Mouse (Mus musculus): Measurements from ENCODE around the gene Kmt2a. TPM values are rescaled to one million over a fixed set of nuclear protein-coding genes. Genes with fewer than 3 reads are reported as not detected.

The Kmt2a gene
- 14.6 and 16.3 TPM in 2 replicates for polyA plus RNA-seq (2015; fragmentation: Nextera tagmentation; extraction: Ambion mirVana)

GRCm38 (mm10) chr9:44881221-44881871, at the start of gene Kmt2a:
Kmt2a (minus strand) TSS chr9:44881296.
- Histone ChIP-seq H3K27ac (peak within 1 kb of the TSS; percentile 99), H3K9ac (peak within 1 kb of the TSS; percentile 98), H3K36me3 (0 out of 2 replicates have a peak, but pooled peaks cover 4% of the 10 kb centered on the region), H3K4me3 (replicated peaks) (peak within 1 kb of the TSS; percentile 99), H3K4me1 (peaks cover 47% of the 10 kb centered on the region), H3K4me2 (peak within 1 kb of the TSS; percentile 91), H3K27me3 (no peaks in the 10 kb centered on the region), H3K9me3 (replicated peaks) (no peaks in the 10 kb centered on the region)
- peak; percentile 81 for ATAC-seq (replicated peaks; ENCODE audit: low FRiP score)
- under 1% methylated on average over 59 of the region's 71 CpGs for whole genome bisulfite sequencing

- no peaks in the 10 kb centered on the region for H3K27me3 ChIP-seq
- peak overlapping the region; percentile 95; the same call in 1 of the 2 replicates for H3K9ac ChIP-seq
Observed at GRCm38 (mm10) chr9:44921543-44921942, 40.4 kb upstream of the Kmt2a start.

GRCm38 (mm10) chr9:44921123-44921468, 40.0 kb upstream of the Kmt2a start:
- peaks cover 16% of the 10 kb centered on the region for H3K4me1 ChIP-seq
- 2% methylated on average over 8 of the region's 8 CpGs for WGBS
- peak overlapping the region; percentile 95 for H3K9ac ChIP-seq
- peak overlapping the region; percentile 71 for H3K4me2 ChIP-seq
- no peaks in the 10 kb centered on the region for H3K9me3 ChIP-seq (replicated peaks)
- H3K4me3 ChIP-seq (replicated peaks) = peak overlapping the region; percentile 99
- 0 out of 2 replicates have a peak, but pooled peaks cover 10% of the 10 kb centered on the region for H3K36me3 ChIP-seq
- H3K27me3 ChIP-seq = no peaks in the 10 kb centered on the region
- ATAC-seq (replicated peaks; ENCODE audit: low FRiP score) = peak; percentile 89
- peak overlapping the region; percentile 95 for H3K27ac ChIP-seq

More at GRCm38 (mm10) chr9:44921543-44921942, 40.4 kb upstream of the Kmt2a start:
- peak overlapping the region; percentile 71 for H3K4me2 ChIP-seq
- ATAC-seq (replicated peaks; ENCODE audit: low FRiP score) = no peak
- peaks cover 16% of the 10 kb centered on the region for H3K4me1 ChIP-seq
- 0 out of 2 replicates have a peak, but pooled peaks cover 14% of the 10 kb centered on the region for H3K36me3 ChIP-seq
- peak overlapping the region; percentile 99 for H3K4me3 ChIP-seq (replicated peaks)
- 81% methylated on average over 2 of the region's 2 CpGs for WGBS
- H3K9me3 ChIP-seq (replicated peaks) = no peaks in the 10 kb centered on the region
- H3K27ac ChIP-seq = peak overlapping the region; percentile 95

GRCm38 (mm10) chr9:44920374-44921122, 39.5 kb upstream of the Kmt2a start, which contains the start of gene Atp5l:
Atp5l (minus strand) TSS chr9:44920742.
- H3K9me3 ChIP-seq (replicated peaks) = no peaks in the 10 kb centered on the region
- no peaks in the 10 kb centered on the region for H3K27me3 ChIP-seq
- H3K4me2 ChIP-seq = peak within 1 kb of the TSS; percentile 71
- peaks cover 19% of the 10 kb centered on the region for H3K4me1 ChIP-seq
- peak within 1 kb of the TSS; percentile 95 for H3K27ac ChIP-seq
- H3K9ac ChIP-seq = peak within 1 kb of the TSS; percentile 95
- peak within 1 kb of the TSS; percentile 99 for H3K4me3 ChIP-seq (replicated peaks)
- under 1% methylated on average over 48 of the region's 48 CpGs for WGBS
- 0 out of 2 replicates have a peak, but pooled peaks cover 4% of the 10 kb centered on the region for H3K36me3 ChIP-seq
- peak; percentile 90 for ATAC-seq (replicated peaks; ENCODE audit: low FRiP score)

- no peak for ATAC-seq (replicated peaks; ENCODE audit: low FRiP score)
- Histone ChIP-seq H3K27me3 (no peaks in the 10 kb centered on the region), H3K36me3 (0 out of 2 replicates have a peak, but pooled peaks cover 4% of the 10 kb centered on the region), H3K27ac (no peak overlapping the region; the same call in 1 of the 2 replicates), H3K9me3 (replicated peaks) (no peaks in the 10 kb centered on the region), H3K9ac (peak overlapping the region; percentile 95), H3K4me2 (peak overlapping the region; percentile 71), H3K4me3 (replicated peaks) (peak overlapping the region; percentile 99), H3K4me1 (peaks cover 28% of the 10 kb centered on the region)
- 39% methylated on average over 2 of the region's 2 CpGs for WGBS
Observed at GRCm38 (mm10) chr9:44919606-44920005, 38.5 kb upstream of the Kmt2a start.

GRCm38 (mm10) chr9:44916196-44916595, 35.1 kb upstream of the Kmt2a start:
- 47% methylated on average over 1 of the region's 1 CpGs for WGBS
- no peaks in the 10 kb centered on the region for H3K9me3 ChIP-seq (replicated peaks)
- peaks cover 24% of the 10 kb centered on the region for H3K36me3 ChIP-seq
- no peak overlapping the region for H3K27ac ChIP-seq
- H3K4me1 ChIP-seq = peaks cover 23% of the 10 kb centered on the region
- no peaks in the 10 kb centered on the region for H3K27me3 ChIP-seq
- H3K9ac ChIP-seq = no peak overlapping the region
- no peak overlapping the region for H3K4me2 ChIP-seq
- H3K4me3 ChIP-seq (replicated peaks) = no peak overlapping the region
- ATAC-seq (replicated peaks; ENCODE audit: low FRiP score) = no peak

- Histone ChIP-seq H3K9me3 (replicated peaks) (no peaks in the 10 kb centered on the region), H3K36me3 (peaks cover 38% of the 10 kb centered on the region), H3K27ac (peak overlapping the region; percentile 34; the same call in 1 of the 2 replicates), H3K4me1 (peaks cover 22% of the 10 kb centered on the region), H3K27me3 (no peaks in the 10 kb centered on the region), H3K4me2 (no peak overlapping the region), H3K9ac (no peak overlapping the region), H3K4me3 (replicated peaks) (no peak overlapping the region)
- 17% methylated on average over 4 of the region's 4 CpGs for WGBS
- ATAC-seq (replicated peaks; ENCODE audit: low FRiP score) = no peak
Observed at GRCm38 (mm10) chr9:44914706-44915105, 33.6 kb upstream of the Kmt2a start.

- Histone ChIP-seq H3K36me3 (peaks cover 33% of the 10 kb centered on the region), H3K27me3 (no peaks in the 10 kb centered on the region), H3K4me1 (peaks cover 16% of the 10 kb centered on the region), H3K4me3 (replicated peaks) (no peak overlapping the region), H3K4me2 (no peak overlapping the region), H3K9me3 (replicated peaks) (no peaks in the 10 kb centered on the region), H3K9ac (no peak overlapping the region), H3K27ac (no peak overlapping the region)
- ATAC-seq (replicated peaks; ENCODE audit: low FRiP score) = no peak
- 93% methylated on average over 4 of the region's 4 CpGs for WGBS
Observed at GRCm38 (mm10) chr9:44911365-44911764, 30.3 kb upstream of the Kmt2a start.

- 78% methylated on average over 4 of the region's 4 CpGs for WGBS
- H3K27me3 ChIP-seq = no peaks in the 10 kb centered on the region
- no peak for ATAC-seq (replicated peaks; ENCODE audit: low FRiP score)
- peaks cover 8% of the 10 kb centered on the region for H3K36me3 ChIP-seq
- no peak overlapping the region for H3K9ac ChIP-seq
- peaks cover 4% of the 10 kb centered on the region for H3K4me1 ChIP-seq
- H3K9me3 ChIP-seq (replicated peaks) = no peaks in the 10 kb centered on the region
- no peak overlapping the region for H3K4me3 ChIP-seq (replicated peaks)
- H3K4me2 ChIP-seq = no peak overlapping the region
- no peak overlapping the region for H3K27ac ChIP-seq
Observed at GRCm38 (mm10) chr9:44905620-44906019, 24.5 kb upstream of the Kmt2a start.

GRCm38 (mm10) chr9:44904964-44905363, 23.9 kb upstream of the Kmt2a start:
- Histone ChIP-seq H3K36me3 (peaks cover 2% of the 10 kb centered on the region), H3K4me3 (replicated peaks) (no peak overlapping the region), H3K4me1 (peaks cover 4% of the 10 kb centered on the region), H3K4me2 (no peak overlapping the region), H3K27me3 (no peaks in the 10 kb centered on the region), H3K9ac (no peak overlapping the region), H3K27ac (no peak overlapping the region), H3K9me3 (replicated peaks) (no peaks in the 10 kb centered on the region)
- 54% methylated on average over 5 of the region's 5 CpGs for WGBS
- no peak for ATAC-seq (replicated peaks; ENCODE audit: low FRiP score)

GRCm38 (mm10) chr9:44903856-44904255, 22.8 kb upstream of the Kmt2a start:
- H3K4me3 ChIP-seq (replicated peaks) = no peak overlapping the region
- no peaks in the 10 kb centered on the region for H3K36me3 ChIP-seq
- H3K4me1 ChIP-seq = peaks cover 4% of the 10 kb centered on the region
- H3K4me2 ChIP-seq = no peak overlapping the region
- ATAC-seq (replicated peaks; ENCODE audit: low FRiP score) = no peak
- no peak overlapping the region for H3K27ac ChIP-seq
- H3K27me3 ChIP-seq = no peaks in the 10 kb centered on the region
- H3K9me3 ChIP-seq (replicated peaks) = no peaks in the 10 kb centered on the region
- WGBS = 70% methylated on average over 4 of the region's 4 CpGs
- H3K9ac ChIP-seq = no peak overlapping the region

GRCm38 (mm10) chr9:44900402-44900801, 19.3 kb upstream of the Kmt2a start:
- Histone ChIP-seq H3K27me3 (no peaks in the 10 kb centered on the region), H3K9me3 (replicated peaks) (no peaks in the 10 kb centered on the region), H3K27ac (no peak overlapping the region), H3K4me2 (no peak overlapping the region), H3K9ac (no peak overlapping the region), H3K4me1 (no peaks in the 10 kb centered on the region), H3K36me3 (no peaks in the 10 kb centered on the region), H3K4me3 (replicated peaks) (no peak overlapping the region)
- no peak for ATAC-seq (replicated peaks; ENCODE audit: low FRiP score)
- WGBS = 68% methylated on average over 4 of the region's 4 CpGs
